Mouse (Mus musculus) intestine, embryonic 15.5 days (tissue): ENCODE results near the gene Nanos3. TPM values are rescaled to one million over a fixed set of nuclear protein-coding genes. Genes with fewer than 3 reads are reported as not detected.

Experiments
- ATAC-seq: fragments of 200-750 bp; cut with Nextera tagmentation; 2 replicates; pipeline ENCODE4 v1.8.0; 2017; ENCODE audit warnings: moderate TSS enrichment, moderate library complexity
- H3K27ac ChIP-seq: fragments of 300-500 bp; sonication (generic); 2 replicates; pipeline ENCODE4 v1.5.1; 2015; ENCODE audit warnings: mild to moderate bottlenecking, inconsistent platforms
- H3K27me3 ChIP-seq: fragments of 300-500 bp; sonication (generic); replicated peaks from 2 replicates; pipeline ENCODE4 v1.6.1; 2015; ENCODE audit warnings: inconsistent platforms
- H3K36me3 ChIP-seq: fragments of 300-500 bp; sonication (generic); 2 replicates; pipeline ENCODE4 v1.6.1; 2015; ENCODE audit warnings: inconsistent platforms
- H3K4me1 ChIP-seq: fragments of 300-500 bp; sonication (generic); replicated peaks from 2 replicates; pipeline ENCODE4 v1.6.1; 2015; ENCODE audit warnings: inconsistent platforms
- H3K4me2 ChIP-seq: fragments of 300-500 bp; sonication (generic); replicated peaks from 2 replicates; pipeline ENCODE4 v1.6.1; 2015; ENCODE audit warnings: mild to moderate bottlenecking, inconsistent platforms
- H3K4me3 ChIP-seq: fragments of 300-500 bp; sonication (generic); replicated peaks from 2 replicates; pipeline ENCODE4 v1.5.1; 2015; ENCODE audit warnings: inconsistent platforms
- H3K9ac ChIP-seq: fragments of 300-500 bp; sonication (generic); 2 replicates; pipeline ENCODE4 v1.6.1; 2015; ENCODE audit warnings: inconsistent platforms
- H3K9me3 ChIP-seq: fragments of 300-500 bp; sonication (generic); 2 replicates; pipeline ENCODE4 v1.6.1; 2016; ENCODE audit warnings: inconsistent platforms
- WGBS: fragments of 180-500 bp; shearing (Covaris S2); methylation state at CpG from one replicate; pipeline ENCODE4 v1.1.7; 2015; 5-methylcytosine and 5-hydroxymethylcytosine counted together
- polyA plus RNA-seq: library from polyadenylated mRNA; unstranded; fragments of >200 nt; fragmentation: Nextera tagmentation; extraction: Ambion mirVana; gene quantifications from 2 replicates; pipeline ENCODE4 v1.2.1, GENCODE M21; 2015

Nanos3 gene
- polyA plus RNA-seq, 1 experiment from 2014 or later, result 2.5 TPM

DNA sequence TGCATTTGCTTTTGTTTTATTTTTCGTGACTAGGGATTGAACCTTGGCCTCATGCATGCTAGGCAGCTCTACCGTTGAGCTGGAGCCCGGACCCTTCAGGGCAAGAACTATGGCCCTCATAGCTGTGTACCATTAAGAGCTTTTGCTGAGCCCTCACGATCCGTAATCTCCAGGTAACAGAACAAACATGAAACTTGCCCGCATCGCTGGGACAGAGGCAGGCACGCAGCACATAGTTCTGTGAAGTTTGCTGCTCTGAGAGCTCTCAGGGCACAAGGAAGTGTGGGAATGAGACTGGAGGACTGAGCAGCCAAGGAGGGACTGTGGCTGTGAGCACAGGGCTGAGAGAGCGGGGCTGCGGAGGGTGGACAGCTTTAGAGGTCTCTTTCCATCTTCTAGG, 3.7 kb upstream of the Nanos3 start:
- no peak overlapping the region for H3K4me2 ChIP-seq

DNA sequence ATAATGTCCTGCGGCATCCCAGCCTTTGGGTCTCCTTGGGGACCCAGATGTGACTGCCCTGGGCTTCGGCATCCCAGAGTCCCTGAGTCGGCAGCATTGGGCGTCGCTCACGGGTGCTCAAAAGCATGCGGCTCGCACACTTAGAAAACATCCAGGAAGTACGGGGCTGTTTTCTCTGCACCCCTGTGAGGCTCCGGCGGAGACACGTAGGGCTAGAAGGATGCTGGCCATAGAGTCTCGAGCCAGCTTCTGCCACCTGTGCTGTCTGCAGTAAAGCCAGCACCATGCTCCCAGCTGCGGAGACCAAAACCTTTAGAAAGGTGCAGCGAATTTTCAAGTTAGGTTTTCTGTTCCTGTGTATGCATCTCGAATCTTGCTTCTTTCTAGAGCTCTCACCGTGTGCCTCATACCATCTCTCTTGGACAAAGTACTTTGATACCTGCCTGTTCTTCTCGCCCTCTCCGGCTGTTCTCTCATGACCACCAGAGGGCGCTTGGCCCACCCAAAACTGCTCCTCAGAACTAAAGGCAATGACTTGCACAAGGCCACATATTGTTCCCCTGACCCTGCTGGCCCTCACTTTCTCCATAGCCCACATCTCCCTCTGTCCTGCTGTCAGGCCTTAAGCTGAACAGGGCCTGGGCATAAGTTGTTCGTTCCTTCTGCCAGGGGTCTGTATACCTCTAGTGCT, 2.2 kb upstream of the Nanos3 start:
- no peaks in the 10 kb centered on the region for H3K9me3 ChIP-seq
- peak overlapping the region; percentile 44 for H3K9ac ChIP-seq
- H3K27ac ChIP-seq, result peak overlapping the region; percentile 56; the same call in 1 of the 2 replicates
- H3K4me2 ChIP-seq, result peak overlapping the region; percentile 86
- ATAC-seq, result no peak
- no peaks in the 10 kb centered on the region for H3K36me3 ChIP-seq
- WGBS, result 6% methylated on average over 21 of the region's 21 CpGs
- peak overlapping the region; percentile 29 for H3K4me3 ChIP-seq
- peaks cover 28% of the 10 kb centered on the region for H3K4me1 ChIP-seq
- H3K27me3 ChIP-seq, result no peaks in the 10 kb centered on the region

More for the DNA sequence above, 3.7 kb upstream of the Nanos3 start:
- 67% methylated on average over 10 of the region's 10 CpGs for whole genome bisulfite sequencing
- Histone ChIP-seq H3K9ac (no peak overlapping the region), H3K4me3 (no peak overlapping the region), H3K36me3 (no peaks in the 10 kb centered on the region), H3K9me3 (no peaks in the 10 kb centered on the region), H3K27ac (no peak overlapping the region), H3K27me3 (no peaks in the 10 kb centered on the region), H3K4me1 (peaks cover 27% of the 10 kb centered on the region)
- no peak for ATAC-seq

GRCm38 (mm10) chr8:84186547-84186946, 1.5 kb upstream of the Nanos3 start:
- Histone ChIP-seq H3K27me3 (no peaks in the 10 kb centered on the region), H3K9ac (peak overlapping the region; percentile 44), H3K4me2 (peak overlapping the region; percentile 86), H3K9me3 (no peaks in the 10 kb centered on the region), H3K4me1 (peaks cover 21% of the 10 kb centered on the region), H3K36me3 (no peaks in the 10 kb centered on the region), H3K27ac (peak overlapping the region; percentile 56; the same call in 1 of the 2 replicates), H3K4me3 (peak overlapping the region; percentile 29)
- under 1% methylated on average over 12 of the region's 12 CpGs for WGBS
- peak; percentile 37 for ATAC-seq

- no peaks in the 10 kb centered on the region for H3K36me3 ChIP-seq
- 14% methylated on average over 21 of the region's 21 CpGs for WGBS
- peak; percentile 15 for ATAC-seq
- H3K27ac ChIP-seq, result peak overlapping the region; percentile 76
- H3K4me3 ChIP-seq, result peak overlapping the region; percentile 80
- no peaks in the 10 kb centered on the region for H3K9me3 ChIP-seq
- peak overlapping the region; percentile 87 for H3K9ac ChIP-seq
- H3K27me3 ChIP-seq, result no peaks in the 10 kb centered on the region
- peaks cover 34% of the 10 kb centered on the region for H3K4me1 ChIP-seq
- peak overlapping the region; percentile 93 for H3K4me2 ChIP-seq
Observed at GRCm38 (mm10) chr8:84184085-84185043, 653 bp downstream of the Nanos3 start.

- H3K4me3 ChIP-seq, result peak overlapping the region; percentile 80
- ATAC-seq, result peak; percentile 42
- H3K27ac ChIP-seq, result peak overlapping the region; percentile 76
- H3K9me3 ChIP-seq, result no peaks in the 10 kb centered on the region
- H3K4me1 ChIP-seq, result peaks cover 37% of the 10 kb centered on the region
- WGBS, result under 1% methylated on average over 86 of the region's 87 CpGs
- peak overlapping the region; percentile 87 for H3K9ac ChIP-seq
- H3K4me2 ChIP-seq, result peak overlapping the region; percentile 93
- no peaks in the 10 kb centered on the region for H3K27me3 ChIP-seq
- H3K36me3 ChIP-seq, result no peaks in the 10 kb centered on the region
Observed at GRCm38 (mm10) chr8:84183261-84184084, 1.5 kb downstream of the Nanos3 start.

- no peaks in the 10 kb centered on the region for H3K36me3 ChIP-seq
- H3K4me3 ChIP-seq, result peak overlapping the region; percentile 80
- peak overlapping the region; percentile 87; the same call in 1 of the 2 replicates for H3K9ac ChIP-seq
- H3K4me2 ChIP-seq, result peak overlapping the region; percentile 93
- no peaks in the 10 kb centered on the region for H3K27me3 ChIP-seq
- WGBS, result 40% methylated on average over 4 of the region's 4 CpGs
- peak overlapping the region; percentile 76; the same call in 1 of the 2 replicates for H3K27ac ChIP-seq
- no peak for ATAC-seq
- H3K9me3 ChIP-seq, result no peaks in the 10 kb centered on the region
- H3K4me1 ChIP-seq, result peaks cover 37% of the 10 kb centered on the region
Observed at GRCm38 (mm10) chr8:84182833-84183232, 2.2 kb downstream of the Nanos3 start.

GRCm38 (mm10) chr8:84180530-84181190, 4.4 kb downstream of the Nanos3 start:
- WGBS, result 6% methylated on average over 16 of the region's 16 CpGs
- H3K36me3 ChIP-seq, result no peaks in the 10 kb centered on the region
- peak overlapping the region; percentile 38 for H3K9ac ChIP-seq
- H3K27me3 ChIP-seq, result no peaks in the 10 kb centered on the region
- peak overlapping the region; percentile 64 for H3K27ac ChIP-seq
- peak; percentile 81 for ATAC-seq
- peak overlapping the region; percentile 19 for H3K4me3 ChIP-seq
- H3K4me1 ChIP-seq, result peaks cover 40% of the 10 kb centered on the region
- H3K4me2 ChIP-seq, result peak overlapping the region; percentile 60
- H3K9me3 ChIP-seq, result no peaks in the 10 kb centered on the region

- 22% methylated on average over 4 of the region's 4 CpGs for WGBS
- H3K4me1 ChIP-seq, result peaks cover 40% of the 10 kb centered on the region
- no peak for ATAC-seq
Observed at GRCm38 (mm10) chr8:84179946-84180345, 5.1 kb downstream of the Nanos3 start.

GRCm38 (mm10) chr8:84178592-84178991, 6.4 kb downstream of the Nanos3 start:
- H3K4me2 ChIP-seq, result no peak overlapping the region
- peaks cover 33% of the 10 kb centered on the region for H3K4me1 ChIP-seq
- H3K36me3 ChIP-seq, result no peaks in the 10 kb centered on the region
- H3K27ac ChIP-seq, result no peak overlapping the region
- no peaks in the 10 kb centered on the region for H3K9me3 ChIP-seq
- no peak for ATAC-seq
- 78% methylated on average over 8 of the region's 8 CpGs for WGBS
- no peak overlapping the region for H3K9ac ChIP-seq
- H3K27me3 ChIP-seq, result no peaks in the 10 kb centered on the region
- H3K4me3 ChIP-seq, result no peak overlapping the region

More at GRCm38 (mm10) chr8:84179946-84180345, 5.1 kb downstream of the Nanos3 start:
- Histone ChIP-seq H3K4me2 (peak overlapping the region; percentile 60), H3K9ac (peak overlapping the region; percentile 38), H3K4me3 (peak overlapping the region; percentile 19; the same call in 1 of the 2 replicates), H3K9me3 (no peaks in the 10 kb centered on the region), H3K36me3 (no peaks in the 10 kb centered on the region), H3K27ac (no peak overlapping the region), H3K27me3 (no peaks in the 10 kb centered on the region)

DNA sequence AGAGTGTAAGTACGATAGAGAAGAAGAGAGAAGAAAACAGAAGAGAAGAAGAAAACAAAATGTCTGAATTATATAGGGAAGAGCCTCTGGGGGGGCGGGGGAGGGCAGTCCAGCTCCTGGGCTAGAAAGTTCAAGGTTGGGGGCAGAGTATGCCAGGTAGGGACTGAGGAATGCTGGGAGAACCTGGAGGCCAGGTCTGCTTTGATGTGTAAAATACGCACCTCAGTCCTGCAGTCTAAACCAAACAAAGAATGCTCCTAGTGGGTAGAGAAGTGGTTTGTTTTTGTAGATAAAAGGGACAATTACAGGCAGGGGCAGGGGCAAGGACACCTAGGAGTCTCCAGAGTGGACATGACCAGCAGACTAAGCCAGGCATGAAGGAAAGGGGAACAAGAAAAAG, 7.6 kb downstream of the Nanos3 start:
- no peak overlapping the region for H3K4me2 ChIP-seq
- ATAC-seq, result no peak
- no peak overlapping the region for H3K4me3 ChIP-seq
- H3K27me3 ChIP-seq, result no peaks in the 10 kb centered on the region
- peaks cover 25% of the 10 kb centered on the region for H3K4me1 ChIP-seq
- no peak overlapping the region for H3K9ac ChIP-seq
- WGBS, result 73% methylated on average over 3 of the region's 3 CpGs
- no peaks in the 10 kb centered on the region for H3K9me3 ChIP-seq
- H3K27ac ChIP-seq, result no peak overlapping the region
- 0 out of 2 replicates have a peak, but pooled peaks cover 5% of the 10 kb centered on the region for H3K36me3 ChIP-seq

- no peaks in the 10 kb centered on the region for H3K9me3 ChIP-seq
- peaks cover 14% of the 10 kb centered on the region for H3K36me3 ChIP-seq
- H3K4me3 ChIP-seq, result no peak overlapping the region
- WGBS, result 34% methylated on average over 3 of the region's 3 CpGs
- H3K27ac ChIP-seq, result no peak overlapping the region
- H3K9ac ChIP-seq, result no peak overlapping the region
- H3K4me1 ChIP-seq, result peaks cover 25% of the 10 kb centered on the region
- no peaks in the 10 kb centered on the region for H3K27me3 ChIP-seq
- H3K4me2 ChIP-seq, result no peak overlapping the region
- no peak for ATAC-seq
Observed at GRCm38 (mm10) chr8:84176560-84176959, 8.5 kb downstream of the Nanos3 start.
